Mouse (Mus musculus): ENCODE results near the gene Tex21.

Tex21 gene

GRCm38 (mm10) chr12:76246646-76247045 lies at the start of gene Tex21:
Gene Tex21, minus strand, starts transcription at chr12:76246746.
- DNase-seq = no peak

GRCm38 (mm10) chr12:76293192-76293591 lies 46.6 kb upstream of the Tex21 start:
- peak; percentile 58 for DNase-seq

GRCm38 (mm10) chr12:76290271-76290670 lies 43.7 kb upstream of the Tex21 start:
- no peak for DNase-seq

- no peak for DNase-seq
These were observed 42.9 kb upstream of the Tex21 start for GRCm38 (mm10) chr12:76289428-76289827.

- no peak for DNase-seq
These were observed 41.9 kb upstream of the Tex21 start for GRCm38 (mm10) chr12:76288494-76288893.

DNA sequence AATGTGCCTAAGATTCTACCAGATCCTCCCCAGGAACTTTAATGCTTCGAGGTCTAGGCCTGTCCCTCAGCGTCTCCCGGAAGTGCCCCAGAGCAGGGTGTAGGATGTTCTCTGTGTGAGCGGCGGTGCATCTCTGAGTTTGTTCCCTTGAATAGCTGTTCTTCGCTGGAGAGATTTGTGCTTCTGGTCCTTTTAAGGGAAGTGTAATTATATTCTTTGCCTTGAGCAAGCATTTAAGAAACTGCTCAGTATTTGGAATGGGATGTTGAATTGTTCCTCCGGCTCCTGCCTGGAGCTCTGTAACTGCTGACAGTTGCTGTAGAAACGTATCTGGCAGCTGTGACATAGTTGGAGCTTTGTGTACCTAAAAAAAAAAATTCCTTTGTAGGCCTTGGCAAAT lies 41.4 kb upstream of the Tex21 start:
- DNase-seq = no peak

DNA sequence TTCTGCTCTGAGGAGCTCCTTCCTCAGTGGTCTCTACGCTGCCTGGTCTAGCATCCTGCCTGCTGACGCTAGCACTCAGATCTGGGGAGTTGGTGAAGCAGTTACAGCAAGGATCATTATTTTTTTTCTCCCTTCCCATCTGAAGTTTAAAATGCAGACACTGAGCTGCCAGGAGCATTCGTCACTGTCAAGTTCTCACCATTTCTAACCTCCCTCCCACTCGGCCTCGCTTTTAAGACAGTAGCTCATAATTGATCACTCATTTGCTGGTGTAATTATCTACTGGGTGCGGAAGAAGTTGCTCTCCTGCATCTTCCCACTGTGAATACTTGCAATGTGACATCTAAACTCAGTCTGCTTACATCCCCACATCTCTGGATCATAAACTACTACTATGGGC lies 38.9 kb upstream of the Tex21 start:
- no peak for DNase-seq

GRCm38 (mm10) chr12:76282532-76283173 lies 36.1 kb upstream of the Tex21 start:
- DNase-seq = no peak

DNA sequence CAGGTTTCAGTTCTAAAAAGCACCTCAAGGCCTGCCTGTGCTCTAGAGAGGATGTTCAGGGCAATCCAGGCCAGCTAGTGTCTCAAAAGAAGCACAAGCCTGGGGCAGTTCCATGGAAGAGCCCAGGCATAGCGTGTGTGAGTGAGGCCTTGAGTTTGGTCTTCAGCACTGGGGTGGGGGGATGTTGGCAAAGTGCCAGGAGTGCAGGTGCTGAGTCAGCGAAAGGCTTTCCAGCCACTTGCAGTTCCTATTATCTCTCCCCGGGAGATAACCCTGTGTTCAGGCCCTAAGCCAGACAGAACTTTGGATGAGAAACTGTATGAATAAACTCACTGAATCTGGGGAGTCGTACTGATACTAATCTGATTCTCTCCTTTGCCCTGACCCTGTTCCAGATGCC lies 35.6 kb upstream of the Tex21 start:
- DNase-seq = no peak

DNA sequence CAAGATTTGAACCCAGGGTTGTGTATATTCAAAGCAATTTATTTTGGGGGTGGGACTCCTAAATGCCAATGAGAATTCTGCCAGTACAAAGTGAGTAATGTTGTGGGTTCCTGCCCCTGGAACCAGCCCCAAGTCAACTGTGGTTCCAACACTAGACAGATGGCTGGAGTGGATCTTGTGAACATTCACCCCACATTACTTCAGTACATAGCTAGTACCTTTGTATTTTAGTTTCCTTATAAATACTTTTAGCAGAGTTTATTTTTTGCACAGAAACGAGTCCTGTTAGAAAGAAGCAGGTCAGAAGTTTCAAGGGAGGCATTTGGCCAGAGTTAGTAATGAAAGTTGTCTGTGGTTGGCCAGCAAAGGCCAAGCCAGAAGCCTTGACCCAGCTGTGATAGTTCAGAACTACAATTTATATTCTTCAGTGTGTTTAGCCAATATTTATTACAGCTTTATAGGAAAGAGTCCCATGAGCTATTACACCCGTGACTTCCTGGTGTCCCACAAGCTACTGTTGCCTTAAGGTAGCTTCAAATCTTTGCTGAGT lies 34.6 kb upstream of the Tex21 start:
- DNase-seq = no peak

DNA sequence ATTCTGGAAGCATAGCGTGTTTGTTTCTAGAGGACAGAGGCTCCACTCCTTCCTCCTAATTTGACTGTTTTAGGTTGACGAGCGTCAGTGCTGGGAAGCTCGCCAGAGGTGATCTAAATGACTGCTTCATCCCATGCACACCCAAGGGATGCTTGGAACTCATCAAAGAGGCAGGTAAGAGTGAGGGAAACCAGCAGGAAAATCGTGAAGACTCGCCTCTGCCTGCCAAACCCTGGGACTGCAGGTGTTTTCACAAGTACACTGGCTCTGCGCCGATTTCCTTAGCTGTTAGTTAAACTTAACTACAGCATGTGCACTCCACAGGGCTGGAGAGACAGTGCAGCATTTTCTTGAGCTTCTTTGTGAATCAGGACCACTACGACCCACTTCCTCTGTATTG lies 34.0 kb upstream of the Tex21 start:
- peak; percentile 68 for DNase-seq

GRCm38 (mm10) chr12:76278209-76278608 lies 31.7 kb upstream of the Tex21 start:
- no peak for DNase-seq

DNA sequence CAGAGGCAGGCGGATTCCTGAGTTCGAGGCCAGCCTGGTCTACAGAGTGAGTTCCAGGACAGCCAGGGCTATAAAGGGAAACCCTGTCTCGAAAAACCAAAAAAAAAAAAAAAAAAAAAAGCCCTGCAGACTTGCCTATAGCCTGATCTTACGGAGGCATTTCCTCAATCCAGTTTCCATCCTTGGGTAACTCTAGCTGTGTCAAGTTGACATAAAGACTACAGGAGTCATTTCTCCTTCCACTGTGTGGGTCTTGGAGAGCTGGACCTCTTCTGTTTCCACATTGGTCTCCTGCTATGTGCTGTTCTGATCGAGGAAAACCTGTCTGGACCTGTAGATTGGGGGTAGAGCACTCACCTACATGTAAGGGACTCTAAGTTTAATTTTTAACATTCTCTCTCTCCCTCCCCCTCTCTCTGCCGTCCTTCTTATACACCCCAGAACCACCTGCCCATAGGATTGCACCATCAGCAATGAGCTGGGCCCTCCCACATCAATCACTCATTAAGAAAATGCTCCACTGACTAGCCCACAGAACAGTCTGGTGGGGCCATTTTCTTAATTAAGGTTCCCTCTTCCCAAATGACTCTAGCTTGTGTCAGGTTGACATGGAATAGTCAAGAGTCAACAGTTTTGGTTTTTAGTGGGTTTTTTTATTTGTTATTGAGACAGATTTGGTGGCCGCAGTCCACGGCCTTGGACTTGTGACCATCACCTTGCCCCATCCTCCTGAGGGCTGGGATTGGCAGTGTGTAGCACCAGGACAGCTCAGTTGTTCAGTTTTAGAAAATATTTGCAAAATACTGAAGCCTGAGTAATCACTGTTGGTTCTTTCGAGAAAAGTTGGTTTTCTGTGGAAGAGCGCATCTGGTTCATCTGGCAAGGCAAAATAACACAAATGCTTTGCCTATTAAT lies 26.3 kb upstream of the Tex21 start:
- no peak for DNase-seq

DNA sequence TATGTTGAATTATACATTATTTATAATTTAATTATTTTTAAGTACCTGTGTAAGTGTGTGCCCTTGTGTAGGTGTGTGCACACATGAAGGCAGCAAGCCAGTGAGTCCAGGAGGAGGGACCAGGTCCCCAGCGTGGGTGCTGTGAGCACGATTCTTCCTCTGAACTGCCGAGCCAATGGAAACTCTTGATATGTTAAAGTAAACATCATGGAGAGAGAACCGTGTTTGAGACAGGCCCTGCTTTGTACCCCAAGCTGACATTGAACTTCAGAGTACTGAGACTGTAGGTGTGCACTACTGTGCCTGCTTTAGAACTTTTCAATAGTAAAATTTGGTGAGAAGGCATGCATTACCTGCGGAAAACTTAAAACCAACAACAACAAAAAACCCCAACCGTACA lies 25.0 kb upstream of the Tex21 start:
- no peak for DNase-seq

DNA sequence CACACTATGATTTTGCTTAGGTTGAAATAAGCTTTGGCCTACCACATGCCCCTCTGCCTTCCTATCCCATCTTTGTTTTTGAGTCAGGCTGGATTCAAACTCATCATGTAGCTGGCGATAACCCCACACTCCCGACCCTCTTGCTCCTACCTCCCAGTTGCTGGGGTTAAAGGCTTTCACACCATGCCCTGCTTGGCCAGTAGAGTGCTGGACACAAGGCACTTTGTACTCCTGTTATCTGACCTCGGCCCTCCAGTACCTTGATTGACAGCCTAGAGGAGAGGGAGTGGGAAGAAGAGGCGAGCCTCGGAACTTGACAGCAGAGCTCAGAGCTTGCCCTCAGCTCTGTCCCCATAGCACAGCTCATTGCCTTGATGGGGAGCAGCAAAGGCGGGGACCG lies 22.6 kb upstream of the Tex21 start:
- no peak for DNase-seq

DNA sequence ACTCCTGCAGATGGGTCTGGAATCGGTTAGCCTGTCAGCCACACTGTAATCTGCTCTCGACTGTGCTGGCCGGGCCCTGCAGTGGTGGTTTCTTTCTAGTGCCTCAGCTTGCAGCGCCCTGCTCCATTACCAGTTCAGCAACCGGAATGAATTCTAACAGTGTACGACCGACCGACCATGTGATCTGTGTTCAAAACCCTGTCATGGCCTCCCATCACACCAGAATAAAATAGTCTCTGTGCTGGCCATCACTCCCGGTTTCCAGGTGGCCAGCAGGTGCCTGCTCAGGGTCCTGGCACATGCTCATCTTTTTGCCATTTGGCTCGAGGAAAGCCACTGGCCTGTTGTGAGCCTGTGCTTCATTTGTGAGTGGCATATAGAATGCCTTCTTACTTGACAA lies 22.1 kb upstream of the Tex21 start:
- no peak for DNase-seq

GRCm38 (mm10) chr12:76266875-76267274 lies 20.3 kb upstream of the Tex21 start:
- no peak for DNase-seq

GRCm38 (mm10) chr12:76265001-76265400 lies 18.5 kb upstream of the Tex21 start:
- DNase-seq = no peak

DNA sequence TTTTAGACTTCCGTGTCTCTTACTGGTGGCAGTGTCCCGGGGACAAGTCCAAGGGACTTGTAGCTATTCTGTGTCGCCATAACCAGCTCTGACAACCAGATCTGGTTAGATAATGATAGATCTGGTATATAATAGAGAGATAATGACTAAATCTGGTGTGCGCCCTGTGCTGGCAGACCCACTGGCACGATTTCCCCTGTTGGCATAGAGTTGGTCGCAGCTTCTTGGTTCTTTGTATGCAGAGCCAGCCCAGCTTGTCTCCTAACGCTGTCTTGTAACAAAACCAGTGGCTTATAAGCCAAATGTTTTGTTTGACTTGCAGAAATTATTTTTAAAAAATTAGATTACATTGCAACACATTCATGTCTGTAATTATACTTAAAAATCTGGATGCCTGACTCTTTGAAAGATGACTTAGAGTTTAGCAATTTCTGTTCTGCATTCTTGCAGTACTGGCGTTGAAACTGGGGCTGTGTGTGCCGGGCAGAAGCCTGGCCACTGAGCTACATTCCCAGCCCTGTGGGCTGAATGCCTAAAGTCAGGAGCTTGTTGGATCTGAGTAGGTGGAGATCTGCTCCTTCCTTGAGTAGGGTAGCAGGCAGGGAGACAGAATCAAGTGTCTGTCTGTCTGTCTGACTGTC lies 17.9 kb upstream of the Tex21 start:
- DNase-seq = no peak

GRCm38 (mm10) chr12:76263876-76264275 lies 17.3 kb upstream of the Tex21 start:
- no peak for DNase-seq

DNA sequence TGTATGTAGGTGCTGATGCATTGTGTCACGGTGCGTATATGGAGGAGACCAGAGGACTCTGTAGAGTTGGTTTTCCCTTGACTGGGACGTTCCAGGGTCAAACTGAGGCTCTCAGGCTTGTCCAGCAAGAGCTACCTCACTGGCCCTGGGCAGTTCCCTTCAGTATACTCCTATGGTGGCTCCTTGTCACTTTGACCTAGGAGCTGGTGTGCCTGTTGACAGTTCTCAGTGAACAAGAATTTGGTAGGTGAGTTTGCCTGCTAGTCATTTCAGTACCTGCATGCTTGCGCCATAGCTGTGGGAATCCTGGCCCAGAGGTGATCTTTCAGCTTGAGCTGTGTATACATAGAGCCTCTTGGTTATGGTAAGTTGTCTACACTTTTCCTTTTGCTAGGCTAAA lies 16.4 kb upstream of the Tex21 start:
- DNase-seq = no peak

DNA sequence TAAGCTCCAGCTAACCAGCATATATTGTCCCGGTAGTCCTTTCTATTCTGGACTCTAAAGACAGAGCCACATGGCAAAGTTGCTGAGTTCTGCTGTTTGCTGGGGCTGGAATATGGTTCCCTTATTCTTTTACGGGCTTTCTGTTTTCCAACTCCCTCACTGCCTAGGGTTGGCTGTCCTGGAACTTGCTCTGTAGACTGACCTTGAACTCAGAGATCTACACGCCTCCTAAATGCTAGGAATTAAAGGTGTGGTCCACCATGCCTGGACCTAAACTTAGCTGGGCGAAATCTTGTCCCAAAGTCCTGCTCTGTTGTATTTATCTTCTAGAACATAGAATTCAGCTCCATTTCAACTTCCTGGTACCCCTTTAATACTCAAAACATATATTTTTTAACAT lies 15.0 kb upstream of the Tex21 start:
- DNase-seq = no peak

GRCm38 (mm10) chr12:76260673-76261072 lies 14.1 kb upstream of the Tex21 start:
- DNase-seq = no peak

Data from right cerebral cortex, postnatal 25 days (tissue).